Mouse (Mus musculus) liver, embryonic 16.5 days (tissue): Measurements from ENCODE around the gene Srgn. TPM values are rescaled to one million over a fixed set of nuclear protein-coding genes. Genes with fewer than 3 reads are reported as not detected.

Experiments used
- polyA plus RNA-seq: library from polyadenylated mRNA; unstranded; fragments of >200 nt; fragmentation: Nextera tagmentation; extraction: Ambion mirVana; gene quantifications from 2 replicates; pipeline ENCODE4 v1.2.1, GENCODE M21; 2015

The Srgn gene
- polyA plus RNA-seq, 1 experiment from 2014 or later, result 62.1 TPM

Other genes starting within 250 kb of the Srgn start
- gene Hk1, start 147.5 kb downstream of the Srgn start, polyA plus RNA-seq, result 94.2 and 98.9 TPM in 2 replicates
- gene Hkdc1, start 105.0 kb downstream of the Srgn start, polyA plus RNA-seq, result 10.3 and 14.0 TPM in 2 replicates
- 0.08 and 0.09 TPM in 2 replicates for gene 4930507D05Rik, start 78.0 kb downstream of the Srgn start, polyA plus RNA-seq
- gene Supv3l1, start 77.7 kb downstream of the Srgn start, polyA plus RNA-seq, result 11.4 and 11.6 TPM in 2 replicates
- gene Vps26a, start 40.6 kb downstream of the Srgn start, polyA plus RNA-seq, result 38.0 and 44.0 TPM in 2 replicates
- 8.6 and 9.9 TPM in 2 replicates for gene Kif1bp, start 51.0 kb upstream of the Srgn start, polyA plus RNA-seq
- 9.6 and 10.3 TPM in 2 replicates for gene Ddx21, start 74.8 kb upstream of the Srgn start, polyA plus RNA-seq
- 34.4 and 35.4 TPM in 2 replicates for gene Ddx50, start 123.8 kb upstream of the Srgn start, polyA plus RNA-seq
- gene Stox1, start 198.7 kb upstream of the Srgn start, polyA plus RNA-seq, result 0.11 and 0.19 TPM in 2 replicates